Mouse (Mus musculus): ENCODE results near the gene Ptprd.

Ptprd gene

DNA sequence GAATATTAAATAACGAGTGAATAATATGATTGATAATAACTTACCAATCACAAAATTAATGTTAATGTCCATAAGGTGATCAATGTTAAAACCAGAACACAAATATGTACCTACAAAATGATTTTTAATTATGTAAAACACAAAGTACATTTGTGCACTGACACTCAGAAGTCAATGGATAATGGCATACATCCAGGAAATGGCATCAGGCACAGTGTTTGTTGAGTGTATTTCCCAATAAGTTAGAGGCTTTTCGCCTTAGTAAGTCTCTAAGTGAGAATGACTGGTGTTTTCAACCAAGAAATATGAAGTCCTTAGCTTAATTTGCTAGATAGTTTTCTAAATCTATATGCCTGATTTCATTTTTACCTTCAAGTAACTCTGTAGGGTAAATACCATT is 1843.5 kb downstream of the Ptprd start:
- no peak for DNase-seq

GRCm38 (mm10) chr4:76367285-76367684 is 1844.5 kb downstream of the Ptprd start:
- DNase-seq, result no peak

DNA sequence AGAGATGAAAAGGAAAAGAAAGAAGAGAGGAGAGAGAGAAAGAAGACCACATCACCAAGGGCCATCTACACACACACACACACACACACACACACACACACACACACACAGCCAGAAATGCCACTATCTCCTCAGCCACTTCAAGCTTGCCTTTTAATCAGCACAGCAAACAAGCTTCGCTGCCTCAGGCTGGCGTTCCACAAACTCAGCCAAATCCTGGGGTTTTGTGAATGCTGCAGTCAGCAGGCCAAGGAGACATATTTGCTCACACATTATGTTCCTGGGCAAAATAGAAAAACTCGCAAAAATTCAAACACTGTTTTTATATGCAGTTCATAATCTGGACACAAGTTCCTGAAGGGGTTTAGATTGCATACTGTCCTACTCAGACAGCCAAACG is 1845.9 kb downstream of the Ptprd start:
- DNase-seq, result peak; percentile 26 to 47

DNA sequence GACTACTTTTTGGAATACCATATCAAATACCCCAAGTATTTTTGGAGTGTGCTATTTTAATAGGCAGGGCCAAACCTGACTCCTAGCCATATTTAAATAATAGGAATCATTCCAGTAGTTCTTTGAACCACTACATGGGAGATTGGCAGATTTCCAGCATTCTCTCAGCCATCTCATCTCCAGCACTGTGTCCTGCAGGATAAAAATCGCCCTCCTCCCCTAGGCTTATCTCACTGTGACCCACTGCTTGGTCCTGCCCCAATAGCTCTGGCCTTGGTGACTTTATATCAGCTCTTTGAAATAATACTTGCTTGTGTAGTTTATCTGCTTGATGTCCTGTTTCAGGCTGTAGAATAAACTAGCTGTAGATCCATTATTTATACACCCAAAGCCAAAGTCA is 1850.2 kb downstream of the Ptprd start:
- DNase-seq, result peak in 1 of 2 experiments; percentile 29

- no peak for DNase-seq
Measured at GRCm38 (mm10) chr4:76354167-76354566, 1857.6 kb downstream of the Ptprd start.

GRCm38 (mm10) chr4:76352468-76352867 is 1859.3 kb downstream of the Ptprd start:
- DNase-seq, result no peak

- DNase-seq, result no peak
Measured at GRCm38 (mm10) chr4:76351201-76351979, 1860.4 kb downstream of the Ptprd start.

GRCm38 (mm10) chr4:76350241-76350962 is 1861.4 kb downstream of the Ptprd start:
- no peak for DNase-seq

DNA sequence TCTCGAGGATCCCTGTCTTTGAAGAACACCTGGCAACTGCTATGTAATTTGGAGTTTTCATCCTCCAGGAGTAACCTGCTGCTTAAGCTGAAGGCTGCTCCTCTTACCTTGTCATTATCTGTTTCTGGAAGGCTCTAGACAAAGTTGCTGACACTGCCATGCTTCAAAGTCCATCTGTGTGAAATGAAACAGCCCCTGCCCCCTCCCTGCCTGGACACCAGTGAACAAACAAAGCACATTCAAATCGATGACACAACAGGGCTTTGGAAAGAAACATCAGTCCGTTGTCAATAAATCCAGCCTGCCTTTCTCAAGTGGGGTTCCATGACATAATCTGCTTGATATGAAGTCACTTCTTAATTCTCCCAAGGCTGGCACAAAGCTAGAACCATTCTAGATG is 1867.7 kb downstream of the Ptprd start:
- DNase-seq, result peak; percentile 70 to 71

DNA sequence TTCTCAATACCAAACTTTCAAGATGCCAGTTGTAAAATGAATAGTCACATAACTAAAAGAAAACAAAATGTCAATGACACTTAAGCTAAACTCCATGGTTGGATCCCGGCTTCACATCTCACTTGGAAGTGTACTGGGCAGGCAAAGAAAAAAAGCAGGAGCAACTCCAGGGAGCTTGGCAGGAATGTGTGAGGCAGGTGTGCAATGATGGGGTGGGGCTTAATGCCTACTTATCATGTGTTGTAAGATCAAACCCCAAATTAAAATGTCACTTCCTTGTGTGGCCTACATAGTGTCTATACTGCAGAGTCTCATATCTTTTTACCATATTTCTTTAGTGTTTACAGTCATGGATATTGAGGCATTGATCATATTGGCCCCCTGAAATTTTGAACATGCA is 1873.8 kb downstream of the Ptprd start:
- no peak for DNase-seq

DNA sequence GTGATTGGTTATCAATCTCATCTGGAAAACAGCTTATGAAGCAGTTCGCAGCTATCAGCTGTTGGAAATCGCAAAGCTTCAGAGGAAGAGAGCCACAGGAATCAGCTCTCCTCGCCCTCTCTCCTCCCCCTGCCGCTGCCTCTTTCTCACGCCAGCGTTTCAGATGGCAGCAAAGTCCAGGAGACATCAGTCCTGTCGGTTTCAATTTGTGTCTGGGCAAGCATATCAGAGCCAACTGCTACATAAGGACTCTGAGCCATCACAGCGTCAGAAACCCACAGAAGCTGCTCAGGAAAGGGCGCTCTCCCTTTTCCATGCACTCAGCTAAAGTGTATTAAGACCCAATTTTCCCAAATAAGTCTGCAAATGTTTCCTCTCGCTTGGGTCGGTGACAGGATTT is 1884.4 kb downstream of the Ptprd start:
- DNase-seq, result peak; percentile 37

GRCm38 (mm10) chr4:76325646-76326045 is 1886.1 kb downstream of the Ptprd start:
- DNase-seq, result no peak

DNA sequence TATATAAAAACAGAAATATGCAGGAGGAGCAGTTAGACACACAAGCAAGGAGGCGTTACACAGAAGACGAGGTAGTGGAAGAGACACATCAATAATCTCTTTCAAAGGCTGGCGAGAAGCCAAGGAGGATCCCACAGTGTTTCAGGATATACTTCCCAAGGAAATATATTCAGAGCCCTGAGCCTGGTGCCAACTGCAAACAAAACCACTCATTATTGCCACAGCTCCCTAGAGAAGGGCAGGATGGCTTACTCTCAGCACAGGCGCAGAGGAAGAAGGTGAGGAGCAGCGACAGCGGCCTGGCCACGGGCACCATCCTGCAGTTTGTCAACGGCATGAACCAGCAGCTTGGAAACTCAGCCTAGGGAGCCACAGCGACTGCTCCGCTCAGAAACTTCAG is 1886.8 kb downstream of the Ptprd start:
- no peak for DNase-seq

- no peak for DNase-seq
Measured at GRCm38 (mm10) chr4:76324509-76324908, 1887.3 kb downstream of the Ptprd start.

DNA sequence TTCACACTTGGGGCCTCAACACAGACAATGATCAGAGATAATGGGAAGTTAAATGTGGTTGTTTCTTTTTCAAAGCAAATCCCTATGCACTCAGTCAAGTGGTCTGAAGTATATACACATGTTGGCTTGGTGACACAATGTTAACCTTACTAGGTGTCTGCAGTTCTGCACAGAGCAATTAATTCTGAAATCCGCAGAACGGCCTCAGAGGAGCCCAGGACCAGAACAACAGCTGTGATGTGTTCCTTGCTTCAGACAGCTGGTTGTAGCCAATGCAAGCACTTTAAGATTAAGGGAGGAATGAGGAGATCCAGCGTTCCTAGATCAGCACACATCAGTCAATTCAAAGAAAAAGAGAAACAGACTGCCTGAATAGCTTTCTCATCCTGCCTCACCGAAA is 1891.9 kb downstream of the Ptprd start:
- no peak for DNase-seq

DNA sequence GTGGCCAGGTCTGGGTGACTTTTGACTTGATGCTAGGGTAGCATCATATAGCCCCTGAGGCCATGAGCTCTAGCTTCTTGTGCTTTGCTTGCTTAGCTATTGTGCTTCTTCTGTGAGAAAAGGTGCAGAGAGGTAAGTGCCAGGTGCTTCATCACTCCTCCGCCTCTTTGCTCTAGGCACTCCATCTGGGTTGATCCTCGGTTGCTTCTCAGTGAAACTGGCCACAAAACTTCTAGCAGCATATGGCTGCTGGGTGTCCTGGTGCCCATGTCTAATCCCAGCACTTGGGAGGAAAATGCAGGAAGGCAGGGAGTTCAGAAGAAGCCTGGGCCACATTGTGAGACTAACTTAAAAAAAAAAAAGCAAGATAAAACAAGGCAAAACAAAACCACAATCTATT is 1895.8 kb downstream of the Ptprd start:
- DNase-seq, result no peak

DNA sequence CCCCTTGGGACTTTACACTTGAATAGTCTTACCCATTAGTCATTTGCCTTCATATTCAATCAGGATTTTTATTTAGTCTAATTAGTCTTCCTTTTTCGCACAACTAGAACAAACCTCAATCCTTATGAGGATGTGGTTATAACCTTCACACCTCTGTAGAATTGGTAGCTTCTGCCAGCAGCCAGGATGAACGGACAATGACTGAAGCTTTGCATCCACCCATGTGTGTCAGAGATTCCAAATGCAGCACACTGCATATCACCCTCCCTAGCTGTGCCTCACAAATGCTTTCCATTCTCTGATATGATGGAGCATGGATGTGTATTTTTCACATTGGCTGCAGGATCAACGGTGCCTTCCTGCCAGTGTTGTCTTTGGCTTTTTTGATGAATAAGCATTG is 1898.0 kb downstream of the Ptprd start:
- DNase-seq, result no peak

- DNase-seq, result no peak
Measured at GRCm38 (mm10) chr4:76312593-76312992, 1899.2 kb downstream of the Ptprd start.

DNA sequence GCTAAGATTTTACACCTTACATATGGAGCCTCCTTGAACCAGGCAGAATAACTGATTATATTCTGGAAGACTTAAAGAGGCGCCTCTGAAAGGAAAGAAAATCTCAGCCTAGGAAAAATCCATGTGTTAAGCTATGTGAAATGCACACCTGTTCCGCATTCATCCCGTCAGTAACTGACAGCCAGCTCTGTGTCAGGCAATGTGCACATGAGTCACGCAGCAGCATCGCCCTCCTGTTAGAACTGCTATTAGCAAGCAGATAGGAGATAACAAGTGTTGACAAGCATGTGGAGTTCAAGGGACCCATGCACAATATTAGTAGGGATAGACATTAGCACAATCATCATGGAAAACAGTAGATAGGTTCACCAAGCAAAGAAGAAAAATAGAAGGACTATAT is 1905.8 kb downstream of the Ptprd start:
- no peak for DNase-seq

- DNase-seq, result no peak
Measured at GRCm38 (mm10) chr4:76297375-76297774, 1914.4 kb downstream of the Ptprd start.

DNA sequence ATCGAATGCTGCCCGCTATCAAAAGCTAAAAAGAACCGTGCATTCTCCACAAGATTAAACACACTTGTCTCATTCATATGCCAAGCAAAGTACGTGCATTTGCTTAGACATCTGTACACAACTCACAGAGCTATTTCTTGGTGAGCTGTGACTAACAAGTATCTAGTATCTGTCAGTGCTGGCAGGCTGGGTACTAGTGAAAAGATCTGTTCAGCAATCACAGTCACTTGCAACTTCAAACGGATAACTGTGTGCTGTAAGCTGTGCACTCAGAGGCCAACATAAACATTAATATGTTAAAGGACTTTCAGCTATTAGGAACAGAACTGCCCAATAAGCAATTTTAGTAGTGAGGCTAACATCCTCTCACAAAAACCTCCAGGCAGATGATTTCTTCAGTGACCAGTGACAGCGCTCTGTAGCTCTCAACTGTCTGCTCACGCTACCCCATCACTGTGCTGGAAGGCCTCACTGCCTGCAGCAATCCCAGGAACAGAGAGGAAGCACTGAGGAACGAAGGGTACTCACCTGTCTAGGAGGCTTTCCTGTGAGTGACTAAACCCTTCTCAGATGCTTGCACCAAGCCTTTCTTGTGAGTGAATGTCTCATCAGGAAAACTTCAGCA is 1918.9 kb downstream of the Ptprd start:
- DNase-seq, result no peak

GRCm38 (mm10) chr4:76290484-76290818 is 1921.3 kb downstream of the Ptprd start:
- no peak for DNase-seq

DNA sequence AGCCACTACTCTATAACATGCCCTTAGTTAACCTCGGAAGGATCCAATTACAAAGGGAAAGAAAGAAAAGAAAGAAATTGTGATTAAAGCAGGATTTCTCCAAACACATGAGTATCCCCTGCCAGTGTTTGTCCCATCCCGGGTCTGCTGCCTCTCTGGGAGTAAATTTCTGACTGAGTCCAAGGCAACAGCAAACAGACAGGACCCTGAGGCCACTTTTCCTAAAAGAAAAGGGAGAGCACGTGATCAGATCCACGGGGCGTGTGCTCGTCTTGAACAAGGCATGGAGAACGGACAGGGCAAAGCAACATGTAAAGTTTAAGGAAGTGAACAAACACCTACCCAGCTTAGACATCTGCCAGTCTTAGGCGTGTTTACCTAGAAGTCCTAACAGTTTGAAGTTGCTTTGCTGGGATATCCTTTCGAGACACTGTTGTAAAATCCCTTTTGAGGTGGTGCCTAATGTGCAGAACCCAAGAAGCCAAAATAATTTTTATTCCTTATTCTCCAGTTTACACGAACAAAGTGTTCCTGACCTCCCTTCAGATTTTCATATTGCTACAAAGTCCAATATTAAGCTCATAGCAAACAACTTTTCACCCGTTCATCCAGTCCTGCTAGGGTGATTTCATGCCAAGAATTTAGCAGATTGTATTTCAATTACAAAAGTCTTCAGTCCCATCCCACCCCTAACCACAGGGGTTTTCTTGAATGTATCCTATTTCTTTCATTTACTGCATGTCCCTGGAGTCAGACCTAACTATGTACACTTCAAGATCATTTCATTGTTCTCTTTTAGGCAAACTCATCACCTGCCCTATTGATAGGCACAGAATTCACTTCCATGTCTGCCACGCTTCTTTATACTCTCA is 1921.9 kb downstream of the Ptprd start:
- no peak for DNase-seq
